Mouse (Mus musculus): Measurements from ENCODE around the gene Aarsd1. TPM values are rescaled to one million over a fixed set of nuclear protein-coding genes. Genes with fewer than 3 reads are reported as not detected.

Gene Aarsd1
- polyA plus RNA-seq, 1 experiment, result 29.2 TPM

DNA sequence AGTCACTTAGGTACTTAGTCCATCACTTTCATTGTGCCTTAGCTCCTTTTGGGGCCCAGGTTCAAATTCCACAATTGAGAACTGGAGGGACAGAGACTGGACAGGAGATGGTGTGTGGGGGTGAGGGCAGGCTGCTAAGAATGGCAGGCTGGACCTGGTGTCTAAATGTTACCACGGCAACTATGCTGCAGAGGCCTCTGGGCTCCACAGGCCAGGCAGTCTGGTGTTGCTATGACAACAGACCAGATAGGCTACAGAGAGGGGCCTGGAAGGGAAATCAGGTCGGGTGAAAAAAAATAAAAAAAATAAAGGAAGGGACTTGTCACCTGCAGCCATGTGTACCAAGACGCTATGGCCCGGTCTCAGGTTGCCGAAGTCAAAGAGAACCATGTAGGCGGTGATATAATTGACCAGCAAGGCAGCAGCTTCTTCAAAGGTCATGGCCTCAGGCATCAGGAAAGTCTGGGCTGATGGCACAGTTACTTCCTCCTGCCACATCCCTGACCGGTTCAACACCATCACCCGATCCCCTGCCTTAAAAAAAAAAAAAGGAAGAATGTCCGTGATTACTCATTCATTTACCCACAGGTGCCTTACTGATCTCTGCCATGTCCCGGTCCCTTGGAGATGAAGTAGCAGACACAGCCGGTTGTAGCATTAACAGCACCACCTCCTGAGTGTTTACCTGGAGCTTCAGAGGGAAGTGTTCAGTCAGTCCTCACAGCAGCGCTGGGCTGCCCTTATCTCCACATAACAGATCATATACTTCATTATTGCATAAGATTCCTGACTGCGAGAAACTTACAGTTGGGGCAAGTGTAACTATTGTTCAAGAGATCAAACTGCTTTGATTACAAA, 45.4 kb upstream of the Aarsd1 start:
- Histone ChIP-seq H3K27me3 (replicated peaks; ENCODE audit: control insufficient read depth, insufficient read depth, low read length) (no peaks in the 10 kb centered on the region), H3K4me3 (ENCODE audit: insufficient read depth, low read depth, low read length) (no peak overlapping the region), H3K27ac (ENCODE audit: insufficient read depth, low read depth, low read length) (no peak overlapping the region), H3K36me3 (ENCODE audit: control insufficient read depth, insufficient read depth, low read length) (no peaks in the 10 kb centered on the region), H3K4me1 (ENCODE audit: control insufficient read depth, insufficient read depth, low read length) (peaks cover 11% of the 10 kb centered on the region; the same call in 1 of the 2 replicates)
- no peak for DNase-seq
- WGBS, result 43% methylated on average over 13 of the region's 13 CpGs
- TF ChIP-seq POLR2A (IDR thresholded peaks at IDR 0.05; ENCODE audit: low read depth, low read length), result no peak
- no peak for TF ChIP-seq CTCF (conservative IDR thresholded peaks at IDR 0.05; ENCODE audit: insufficient read depth, insufficient read length, low read depth, low read length)

DNA sequence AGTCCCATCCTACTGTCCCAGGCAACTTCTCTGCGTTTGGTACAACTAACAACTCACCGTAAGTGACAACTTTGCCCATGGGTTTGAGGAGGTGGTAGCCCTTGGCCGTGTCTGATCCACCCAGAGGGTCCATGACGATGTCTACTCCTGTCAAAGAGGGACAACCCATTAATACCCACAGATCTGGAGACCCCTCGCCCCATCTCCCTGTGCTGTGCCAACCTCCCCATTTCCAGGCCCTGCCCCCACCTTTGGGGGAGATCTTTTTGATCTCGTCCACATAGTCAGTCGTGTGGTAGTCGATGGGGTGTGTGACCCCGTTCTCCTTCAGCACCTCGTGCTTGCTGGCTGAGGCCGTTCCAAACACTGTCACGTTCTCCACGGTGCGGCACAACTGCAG, 44.7 kb upstream of the Aarsd1 start:
- H3K4me3 ChIP-seq (ENCODE audit: insufficient read depth, low read depth, low read length), result no peak overlapping the region
- no peaks in the 10 kb centered on the region for H3K36me3 ChIP-seq (ENCODE audit: control insufficient read depth, insufficient read depth, low read length)
- TF ChIP-seq POLR2A (IDR thresholded peaks at IDR 0.05; ENCODE audit: low read depth, low read length), result no peak
- no peak for TF ChIP-seq CTCF (conservative IDR thresholded peaks at IDR 0.05; ENCODE audit: insufficient read depth, insufficient read length, low read depth, low read length)
- peaks cover 11% of the 10 kb centered on the region; the same call in 1 of the 2 replicates for H3K4me1 ChIP-seq (ENCODE audit: control insufficient read depth, insufficient read depth, low read length)
- H3K27ac ChIP-seq (ENCODE audit: insufficient read depth, low read depth, low read length), result no peak overlapping the region
- no peak for DNase-seq
- whole genome bisulfite sequencing, result 80% methylated on average over 14 of the region's 14 CpGs
- H3K27me3 ChIP-seq (replicated peaks; ENCODE audit: control insufficient read depth, insufficient read depth, low read length), result no peaks in the 10 kb centered on the region

DNA sequence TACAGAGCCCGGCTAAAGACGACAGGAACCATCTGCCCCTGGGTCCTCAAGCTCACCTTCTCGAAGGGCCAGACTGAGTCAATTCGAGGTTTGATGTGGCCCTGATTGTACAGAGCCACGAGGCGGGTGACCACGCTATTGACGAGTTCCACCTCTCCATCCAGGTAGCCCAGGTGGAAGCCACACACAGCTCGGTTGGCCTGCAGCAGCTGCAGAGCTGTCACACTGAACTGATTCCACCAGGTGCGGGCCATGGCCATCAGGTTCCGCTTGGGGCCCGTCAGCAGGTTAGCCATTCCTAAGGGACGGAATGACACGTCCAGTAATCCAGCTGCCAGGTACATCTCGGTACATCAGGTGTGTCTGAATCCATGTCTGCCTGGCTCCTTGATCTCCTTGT, 42.9 kb upstream of the Aarsd1 start:
- peaks cover 11% of the 10 kb centered on the region; the same call in 1 of the 2 replicates for H3K4me1 ChIP-seq (ENCODE audit: control insufficient read depth, insufficient read depth, low read length)

DNA sequence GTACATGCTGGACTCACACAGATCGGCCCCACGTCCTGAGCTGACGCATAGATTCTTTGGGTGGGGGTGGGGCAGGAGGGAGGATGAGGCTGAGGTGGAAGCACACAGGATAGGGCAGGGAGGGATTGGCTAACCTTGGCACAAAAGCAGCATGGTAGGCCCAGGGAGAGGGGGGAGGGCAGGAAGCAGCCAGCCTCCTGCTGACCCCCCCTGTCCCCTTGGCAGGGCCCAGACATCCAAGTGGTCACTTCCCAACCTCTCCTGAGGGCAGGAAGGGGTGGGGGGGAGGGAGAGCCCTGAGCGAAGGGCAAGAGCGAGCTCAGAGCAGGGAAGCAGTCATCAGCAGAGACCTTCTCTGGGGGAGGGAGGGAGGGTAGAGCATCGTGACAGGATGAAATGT, 42.3 kb upstream of the Aarsd1 start:
- WGBS, result 59% methylated on average over 6 of the region's 6 CpGs
- Histone ChIP-seq H3K27me3 (replicated peaks; ENCODE audit: control insufficient read depth, insufficient read depth, low read length) (no peaks in the 10 kb centered on the region), H3K27ac (ENCODE audit: insufficient read depth, low read depth, low read length) (no peak overlapping the region), H3K4me1 (ENCODE audit: control insufficient read depth, insufficient read depth, low read length) (peaks cover 10% of the 10 kb centered on the region; the same call in 1 of the 2 replicates), H3K4me3 (ENCODE audit: insufficient read depth, low read depth, low read length) (no peak overlapping the region), H3K36me3 (ENCODE audit: control insufficient read depth, insufficient read depth, low read length) (no peaks in the 10 kb centered on the region)
- DNase-seq, result peak; percentile 69
- TF ChIP-seq POLR2A (IDR thresholded peaks at IDR 0.05; ENCODE audit: low read depth, low read length) (no peak), CTCF (conservative IDR thresholded peaks at IDR 0.05; ENCODE audit: insufficient read depth, insufficient read length, low read depth, low read length) (no peak)

More for the DNA sequence above, 42.9 kb upstream of the Aarsd1 start:
- Histone ChIP-seq H3K4me3 (ENCODE audit: insufficient read depth, low read depth, low read length) (no peak overlapping the region), H3K36me3 (ENCODE audit: control insufficient read depth, insufficient read depth, low read length) (no peaks in the 10 kb centered on the region), H3K27ac (ENCODE audit: insufficient read depth, low read depth, low read length) (no peak overlapping the region), H3K27me3 (replicated peaks; ENCODE audit: control insufficient read depth, insufficient read depth, low read length) (no peaks in the 10 kb centered on the region)
- TF ChIP-seq POLR2A (IDR thresholded peaks at IDR 0.05; ENCODE audit: low read depth, low read length) (no peak), CTCF (conservative IDR thresholded peaks at IDR 0.05; ENCODE audit: insufficient read depth, insufficient read length, low read depth, low read length) (no peak)
- WGBS, result 83% methylated on average over 15 of the region's 15 CpGs
- no peak for DNase-seq

DNA sequence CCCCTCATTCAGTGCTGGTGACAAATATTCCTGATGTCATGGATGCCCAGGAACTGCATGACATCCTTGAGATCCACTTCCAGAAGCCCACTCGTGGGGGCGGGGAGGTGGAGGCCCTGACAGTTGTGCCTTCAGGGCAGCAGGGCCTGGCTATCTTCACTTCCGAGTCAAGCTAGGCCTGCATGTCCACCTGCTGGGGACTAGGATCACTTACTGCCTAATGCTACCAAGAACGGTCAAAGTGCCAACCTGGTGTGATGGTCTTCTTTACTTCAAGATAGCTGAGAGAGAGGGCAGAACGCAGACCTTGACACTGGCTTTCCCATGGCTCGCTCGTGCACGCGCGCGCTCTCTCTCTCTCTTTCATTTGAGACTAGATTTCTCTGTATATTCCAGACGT, 40.8 kb upstream of the Aarsd1 start:
- Histone ChIP-seq H3K27me3 (replicated peaks; ENCODE audit: control insufficient read depth, insufficient read depth, low read length) (no peaks in the 10 kb centered on the region), H3K27ac (ENCODE audit: insufficient read depth, low read depth, low read length) (no peak overlapping the region), H3K4me1 (ENCODE audit: control insufficient read depth, insufficient read depth, low read length) (peaks cover 4% of the 10 kb centered on the region; the same call in 1 of the 2 replicates), H3K4me3 (ENCODE audit: insufficient read depth, low read depth, low read length) (no peak overlapping the region), H3K36me3 (ENCODE audit: control insufficient read depth, insufficient read depth, low read length) (no peaks in the 10 kb centered on the region)
- no peak for TF ChIP-seq CTCF (conservative IDR thresholded peaks at IDR 0.05; ENCODE audit: insufficient read depth, insufficient read length, low read depth, low read length)
- TF ChIP-seq POLR2A (IDR thresholded peaks at IDR 0.05; ENCODE audit: low read depth, low read length), result no peak
- DNase-seq, result no peak
- 88% methylated on average over 12 of the region's 12 CpGs for WGBS

DNA sequence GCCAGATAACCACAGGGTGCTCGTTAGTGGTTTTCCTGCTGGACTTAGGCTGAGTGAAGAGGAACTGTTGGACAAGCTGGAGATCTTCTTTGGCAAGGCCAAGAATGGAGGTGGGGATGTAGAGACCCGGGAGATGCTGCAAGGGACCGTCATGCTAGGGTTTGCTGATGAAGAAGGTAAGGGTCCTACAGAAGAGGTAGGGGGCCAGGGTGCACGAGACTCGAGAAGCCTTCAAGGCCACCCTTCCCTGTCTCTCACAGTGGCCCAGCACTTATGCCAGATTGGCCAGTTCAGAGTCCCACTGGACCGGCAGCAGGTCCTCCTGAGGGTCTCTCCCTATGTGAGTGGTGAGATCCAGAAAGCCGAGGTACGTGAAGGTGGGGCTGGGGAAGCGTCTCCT, 40.2 kb upstream of the Aarsd1 start:
- no peak for TF ChIP-seq POLR2A (IDR thresholded peaks at IDR 0.05; ENCODE audit: low read depth, low read length)
- TF ChIP-seq CTCF (conservative IDR thresholded peaks at IDR 0.05; ENCODE audit: insufficient read depth, insufficient read length, low read depth, low read length), result no peak
- WGBS, result 91% methylated on average over 9 of the region's 9 CpGs
- no peak for DNase-seq
- Histone ChIP-seq H3K4me3 (ENCODE audit: insufficient read depth, low read depth, low read length) (no peak overlapping the region), H3K4me1 (ENCODE audit: control insufficient read depth, insufficient read depth, low read length) (peaks cover 4% of the 10 kb centered on the region; the same call in 1 of the 2 replicates), H3K36me3 (ENCODE audit: control insufficient read depth, insufficient read depth, low read length) (no peaks in the 10 kb centered on the region), H3K27ac (ENCODE audit: insufficient read depth, low read depth, low read length) (no peak overlapping the region), H3K27me3 (replicated peaks; ENCODE audit: control insufficient read depth, insufficient read depth, low read length) (no peaks in the 10 kb centered on the region)

DNA sequence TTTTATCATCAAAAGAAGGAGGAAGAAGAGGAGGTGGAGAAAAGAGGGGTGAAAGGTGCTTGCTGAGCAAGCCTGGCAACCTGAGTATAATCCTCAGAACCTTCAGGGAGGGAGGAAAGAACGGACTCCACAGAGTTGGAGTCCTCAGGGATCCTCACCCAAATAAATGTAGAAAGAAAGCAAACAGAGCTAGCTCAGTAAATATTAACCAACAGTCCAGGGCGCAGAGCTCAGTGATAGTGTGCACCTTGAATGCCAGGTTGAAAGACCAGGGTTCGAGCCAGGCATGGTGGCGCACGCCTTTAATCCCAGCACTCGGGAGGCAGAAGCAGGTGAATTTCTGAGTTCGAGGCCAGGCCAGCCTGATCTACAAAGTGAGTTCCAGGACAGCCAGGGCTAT, 38.2 kb upstream of the Aarsd1 start:
- H3K27me3 ChIP-seq (replicated peaks; ENCODE audit: control insufficient read depth, insufficient read depth, low read length), result no peaks in the 10 kb centered on the region
- H3K36me3 ChIP-seq (ENCODE audit: control insufficient read depth, insufficient read depth, low read length), result no peaks in the 10 kb centered on the region
- DNase-seq, result no peak
- no peak for TF ChIP-seq POLR2A (IDR thresholded peaks at IDR 0.05; ENCODE audit: low read depth, low read length)
- TF ChIP-seq CTCF (conservative IDR thresholded peaks at IDR 0.05; ENCODE audit: insufficient read depth, insufficient read length, low read depth, low read length), result no peak
- peaks cover 4% of the 10 kb centered on the region; the same call in 1 of the 2 replicates for H3K4me1 ChIP-seq (ENCODE audit: control insufficient read depth, insufficient read depth, low read length)
- no peak overlapping the region for H3K4me3 ChIP-seq (ENCODE audit: insufficient read depth, low read depth, low read length)
- no peak overlapping the region for H3K27ac ChIP-seq (ENCODE audit: insufficient read depth, low read depth, low read length)
- 59% methylated on average over 7 of the region's 7 CpGs for WGBS
